Mouse (Mus musculus): Measurements from ENCODE around the gene Degs1. TPM values are rescaled to one million over a fixed set of nuclear protein-coding genes. Genes with fewer than 3 reads are reported as not detected.

Gene Degs1
- polyA plus RNA-seq (2012; ENCODE audit: insufficient read depth, low replicate concordance), result 9.6 and 32.4 TPM in 2 replicates

DNA sequence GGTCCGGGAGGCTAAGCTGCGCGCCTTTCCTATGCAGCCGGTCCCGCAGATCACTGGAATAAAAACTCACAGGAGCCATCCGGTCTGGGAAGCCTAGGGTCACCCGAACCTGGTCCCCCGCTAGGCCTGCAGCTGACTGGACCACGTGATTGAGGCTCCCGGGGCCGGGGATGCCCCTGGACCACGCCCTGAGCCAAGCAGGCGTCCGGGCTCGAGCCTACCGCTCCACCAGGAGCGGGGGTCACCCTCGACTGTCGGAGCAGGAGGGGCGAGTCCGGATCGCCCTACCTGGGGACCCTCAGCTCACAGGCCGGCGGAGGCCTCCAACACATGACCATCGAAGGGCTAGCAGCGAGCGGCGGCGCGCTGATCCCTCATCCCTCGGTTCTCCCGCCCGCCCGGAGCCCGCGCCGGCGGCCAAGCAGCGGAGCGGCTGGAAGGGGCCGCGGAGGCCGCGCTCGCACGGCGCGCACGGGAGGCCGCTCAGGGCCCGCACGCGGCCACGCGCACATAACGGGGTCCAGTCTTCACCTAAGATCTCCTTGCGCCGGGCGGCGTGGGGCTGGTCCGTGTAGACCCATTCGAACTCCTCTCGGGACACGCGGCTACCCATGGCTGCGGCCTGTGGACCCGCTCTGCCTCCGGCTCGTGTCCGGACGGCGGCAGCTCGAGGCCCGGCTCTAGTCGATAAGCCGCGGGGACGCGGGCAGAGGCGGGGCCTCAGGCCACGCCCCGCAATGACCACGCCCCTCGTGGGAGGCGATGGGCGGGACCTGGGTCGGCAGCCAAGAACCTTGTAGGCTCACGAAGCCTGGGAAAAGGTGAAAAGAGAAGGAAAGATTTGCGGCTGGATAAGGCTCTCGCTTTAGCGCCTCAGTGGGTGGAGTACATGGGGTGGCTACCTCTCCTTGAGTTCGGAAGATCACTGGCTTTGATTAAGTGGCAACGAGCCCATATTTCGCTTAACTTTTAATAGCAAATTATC lies at the start of gene Degs1:
TSS of gene Degs1 (minus strand) at position 714 of the 985 bp plus-strand sequence.
- Histone ChIP-seq H3K4me1 (peaks cover 58% of the 10 kb centered on the region), H3K36me3 (replicated peaks; ENCODE audit: low read length) (peaks cover 28% of the 10 kb centered on the region), H3K4me3 (replicated peaks) (peak within 1 kb of the TSS; percentile 98), H3K9me3 (no peaks in the 10 kb centered on the region), H3K27me3 (replicated peaks) (no peaks in the 10 kb centered on the region)
- 0 out of 3 replicates have a peak, but pooled peaks have one; percentile 32 for TF ChIP-seq GATA1 (IDR thresholded peaks at IDR 0.05; ENCODE audit: borderline replicate concordance, low read length)
- no peak for TF ChIP-seq FLI1 (IDR thresholded peaks at IDR 0.05; ENCODE audit: low read length)

DNA sequence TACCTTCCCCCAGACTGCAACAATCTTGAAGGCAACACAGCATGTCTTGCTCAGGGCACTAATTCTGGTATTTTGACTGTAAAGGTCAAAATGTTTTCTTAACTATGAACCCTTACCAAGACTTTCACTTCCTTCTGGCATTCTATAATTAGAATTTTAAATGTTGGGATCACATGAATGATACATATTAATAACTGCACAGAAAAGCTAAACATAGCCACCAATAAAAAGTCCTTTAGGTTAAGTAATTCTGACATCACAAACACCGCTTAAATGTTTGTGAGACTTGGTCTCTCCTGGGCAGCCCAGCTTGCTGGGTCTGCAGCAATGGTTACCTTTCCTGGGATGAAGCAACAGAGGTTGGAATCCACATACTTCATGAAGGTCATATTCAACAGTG lies 43.3 kb upstream of the Degs1 start:
- Histone ChIP-seq H3K4me1 (peaks cover 16% of the 10 kb centered on the region), H3K9me3 (no peaks in the 10 kb centered on the region), H3K36me3 (replicated peaks; ENCODE audit: low read length) (peaks cover 90% of the 10 kb centered on the region), H3K27me3 (replicated peaks) (no peaks in the 10 kb centered on the region), H3K4me3 (replicated peaks) (no peak overlapping the region)
- TF ChIP-seq FLI1 (IDR thresholded peaks at IDR 0.05; ENCODE audit: low read length) (no peak), GATA1 (IDR thresholded peaks at IDR 0.05; ENCODE audit: borderline replicate concordance, low read length) (no peak)

DNA sequence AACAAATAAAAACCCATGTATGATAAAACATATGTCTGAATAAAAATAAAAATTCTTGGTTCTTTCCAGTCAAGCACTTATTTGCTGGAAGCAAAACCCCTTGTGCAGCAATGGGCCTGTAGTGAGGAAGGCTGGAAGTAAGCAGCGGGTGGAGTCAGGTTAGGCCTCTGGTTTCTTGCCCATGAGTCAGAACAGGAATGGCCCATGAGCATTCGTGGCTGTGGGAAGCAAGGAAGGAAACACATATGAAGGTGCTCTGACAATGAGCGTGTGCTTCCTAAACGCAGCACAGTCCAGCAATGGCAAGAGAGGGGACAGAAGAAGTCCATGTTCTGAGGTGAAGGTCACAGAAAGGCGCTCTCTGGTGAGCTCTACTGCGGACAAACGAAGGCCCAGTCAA lies 41.9 kb upstream of the Degs1 start:
- Histone ChIP-seq H3K27me3 (replicated peaks) (no peaks in the 10 kb centered on the region), H3K4me1 (peaks cover 20% of the 10 kb centered on the region), H3K9me3 (no peaks in the 10 kb centered on the region), H3K4me3 (replicated peaks) (peak overlapping the region; percentile 46), H3K36me3 (replicated peaks; ENCODE audit: low read length) (peaks cover 96% of the 10 kb centered on the region)
- TF ChIP-seq GATA1 (IDR thresholded peaks at IDR 0.05; ENCODE audit: borderline replicate concordance, low read length), result no peak
- no peak for TF ChIP-seq FLI1 (IDR thresholded peaks at IDR 0.05; ENCODE audit: low read length)

DNA sequence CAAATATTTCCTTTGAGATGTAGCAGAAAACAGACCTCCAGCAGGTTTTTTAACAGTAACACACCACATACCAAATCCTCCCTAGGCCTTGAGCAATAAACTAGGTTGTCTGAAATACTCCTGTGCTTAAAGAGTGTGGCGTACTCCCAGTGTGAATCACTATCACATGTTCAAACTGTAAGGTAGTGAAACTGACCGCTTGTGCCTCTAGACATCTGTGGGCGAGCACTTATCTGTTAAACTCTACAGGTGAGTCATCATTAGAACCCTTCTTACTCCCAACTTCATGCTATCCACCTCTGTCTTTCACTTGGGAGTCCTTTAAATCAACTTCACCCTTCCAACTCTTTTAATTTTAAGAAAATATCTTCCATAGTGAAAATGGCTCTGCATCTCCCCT lies 40.5 kb upstream of the Degs1 start:
- Histone ChIP-seq H3K27me3 (replicated peaks) (no peaks in the 10 kb centered on the region), H3K9me3 (no peaks in the 10 kb centered on the region), H3K4me1 (peaks cover 23% of the 10 kb centered on the region), H3K4me3 (replicated peaks) (no peak overlapping the region), H3K36me3 (replicated peaks; ENCODE audit: low read length) (peaks cover 99% of the 10 kb centered on the region)
- TF ChIP-seq GATA1 (IDR thresholded peaks at IDR 0.05; ENCODE audit: borderline replicate concordance, low read length) (no peak), FLI1 (IDR thresholded peaks at IDR 0.05; ENCODE audit: low read length) (no peak)

DNA sequence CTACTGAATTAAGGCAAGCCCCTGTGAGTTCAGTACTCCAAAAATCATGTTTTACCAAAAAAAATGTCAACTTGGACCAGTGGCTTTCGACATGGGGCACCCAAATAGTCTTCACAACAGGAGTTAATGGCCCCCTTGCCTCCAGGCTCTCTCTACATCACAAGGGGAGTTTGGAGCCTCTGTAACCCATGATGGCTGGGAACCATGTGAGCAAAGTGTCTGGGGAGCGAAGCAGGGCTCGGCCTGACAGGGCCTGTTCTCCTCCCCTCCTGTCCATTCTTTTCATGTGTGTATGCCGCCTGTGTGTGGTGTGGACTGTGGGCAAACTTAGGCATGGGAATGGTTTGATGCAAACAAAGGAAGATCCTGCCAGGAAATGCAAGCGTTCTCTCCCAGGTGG lies 31.6 kb upstream of the Degs1 start:
- TF ChIP-seq GATA1 (IDR thresholded peaks at IDR 0.05; ENCODE audit: borderline replicate concordance, low read length) (no peak), FLI1 (IDR thresholded peaks at IDR 0.05; ENCODE audit: low read length) (no peak)
- Histone ChIP-seq H3K9me3 (peaks cover 3% of the 10 kb centered on the region), H3K4me1 (no peaks in the 10 kb centered on the region; the same call in 1 of the 2 replicates), H3K4me3 (replicated peaks) (no peak overlapping the region), H3K36me3 (replicated peaks; ENCODE audit: low read length) (peaks cover 81% of the 10 kb centered on the region), H3K27me3 (replicated peaks) (no peaks in the 10 kb centered on the region)

DNA sequence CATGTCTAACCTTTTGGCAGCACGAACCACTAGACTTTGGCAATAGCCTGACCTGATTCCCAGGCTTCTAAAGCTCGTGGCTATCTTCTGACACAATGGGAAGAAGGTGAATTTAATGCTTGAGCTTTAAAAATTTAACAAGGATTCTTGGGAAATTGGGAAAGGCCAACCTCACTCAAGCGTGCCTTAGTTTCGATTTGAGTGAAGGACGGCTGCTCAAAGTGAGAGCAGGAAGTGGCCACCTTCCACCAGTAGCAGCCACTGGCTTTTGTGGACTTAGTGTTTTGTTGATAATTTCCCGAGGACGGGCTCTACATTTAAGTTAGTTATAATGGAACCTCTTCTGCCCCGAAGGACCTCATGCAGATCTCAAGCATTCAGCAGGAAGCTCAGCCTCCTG lies 30.6 kb upstream of the Degs1 start:
- H3K27me3 ChIP-seq (replicated peaks), result no peaks in the 10 kb centered on the region
- peaks cover 3% of the 10 kb centered on the region for H3K9me3 ChIP-seq
- no peaks in the 10 kb centered on the region for H3K4me1 ChIP-seq
- peaks cover 71% of the 10 kb centered on the region for H3K36me3 ChIP-seq (replicated peaks; ENCODE audit: low read length)
- no peak for TF ChIP-seq FLI1 (IDR thresholded peaks at IDR 0.05; ENCODE audit: low read length)
- no peak for TF ChIP-seq GATA1 (IDR thresholded peaks at IDR 0.05; ENCODE audit: borderline replicate concordance, low read length)
- H3K4me3 ChIP-seq (replicated peaks), result no peak overlapping the region

DNA sequence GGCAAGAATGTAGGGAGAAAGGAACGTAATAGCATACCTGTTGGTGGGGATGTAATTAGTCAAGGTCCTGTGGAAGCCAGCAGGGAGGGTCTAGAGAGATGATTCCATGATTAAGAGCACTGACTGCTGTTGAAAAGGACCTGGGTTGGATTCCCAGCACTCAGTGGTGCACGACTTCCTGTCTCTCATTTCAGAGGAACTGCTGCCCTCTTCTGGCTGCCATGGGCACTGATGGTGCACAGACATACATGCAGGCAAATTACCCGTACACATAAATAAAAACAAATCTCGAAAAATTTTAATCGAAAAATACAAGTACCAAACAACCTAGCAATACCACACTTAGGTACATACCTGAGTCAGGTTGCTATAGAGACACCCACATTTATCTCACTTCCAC lies 28.8 kb upstream of the Degs1 start:
- Histone ChIP-seq H3K36me3 (replicated peaks; ENCODE audit: low read length) (peaks cover 53% of the 10 kb centered on the region), H3K27me3 (replicated peaks) (peaks cover 2% of the 10 kb centered on the region), H3K4me3 (replicated peaks) (no peak overlapping the region), H3K9me3 (peaks cover 7% of the 10 kb centered on the region), H3K4me1 (no peaks in the 10 kb centered on the region)
- TF ChIP-seq GATA1 (IDR thresholded peaks at IDR 0.05; ENCODE audit: borderline replicate concordance, low read length) (no peak), FLI1 (IDR thresholded peaks at IDR 0.05; ENCODE audit: low read length) (no peak)

DNA sequence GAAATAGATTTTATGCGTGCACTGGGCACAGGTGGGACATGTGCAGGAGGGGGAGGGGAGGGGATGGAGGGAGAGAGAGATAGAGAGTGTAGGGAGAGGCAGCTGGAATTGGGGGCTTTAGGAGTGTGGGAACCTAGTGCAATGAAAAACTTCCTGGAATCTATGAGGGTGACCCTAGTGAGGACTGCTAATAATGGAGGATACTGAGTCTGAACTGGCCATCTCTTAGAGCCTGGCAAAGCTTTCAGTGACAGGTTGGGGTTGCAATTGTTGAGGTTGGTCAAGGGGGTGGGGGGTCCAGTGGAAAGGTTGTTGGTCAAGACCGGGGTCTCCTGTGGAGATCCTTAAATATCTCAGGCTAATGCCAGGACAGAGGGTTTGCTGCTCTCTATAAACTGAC lies 27.7 kb upstream of the Degs1 start:
- no peak overlapping the region for H3K4me3 ChIP-seq (replicated peaks)
- H3K27me3 ChIP-seq (replicated peaks), result peaks cover 2% of the 10 kb centered on the region

DNA sequence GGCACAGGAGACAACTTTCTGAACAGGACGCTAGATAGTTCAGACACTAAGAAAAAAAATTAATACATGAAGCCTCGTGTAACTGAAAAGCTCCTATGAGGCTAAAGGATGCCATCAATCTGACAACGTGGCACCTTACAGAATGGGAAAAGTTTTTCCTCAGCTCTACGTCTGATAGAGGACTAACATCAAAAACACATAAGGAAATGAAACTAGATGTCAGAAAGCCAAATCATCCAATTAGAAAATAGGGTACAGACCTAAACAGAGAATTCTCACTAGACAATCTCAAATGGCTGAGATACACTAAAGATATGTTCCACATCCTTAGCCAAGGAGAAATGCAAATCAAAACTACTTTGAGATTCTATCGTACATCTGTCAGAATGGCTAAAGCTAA lies 26.8 kb upstream of the Degs1 start:
- H3K27me3 ChIP-seq (replicated peaks), result peaks cover 2% of the 10 kb centered on the region
- TF ChIP-seq GATA1 (IDR thresholded peaks at IDR 0.05; ENCODE audit: borderline replicate concordance, low read length), result no peak
- TF ChIP-seq FLI1 (IDR thresholded peaks at IDR 0.05; ENCODE audit: low read length), result no peak
- no peaks in the 10 kb centered on the region; the same call in 1 of the 2 replicates for H3K4me1 ChIP-seq

More for the DNA sequence above, 27.7 kb upstream of the Degs1 start:
- Histone ChIP-seq H3K4me1 (no peaks in the 10 kb centered on the region), H3K36me3 (replicated peaks; ENCODE audit: low read length) (peaks cover 42% of the 10 kb centered on the region), H3K9me3 (peaks cover 7% of the 10 kb centered on the region)
- no peak for TF ChIP-seq GATA1 (IDR thresholded peaks at IDR 0.05; ENCODE audit: borderline replicate concordance, low read length)
- TF ChIP-seq FLI1 (IDR thresholded peaks at IDR 0.05; ENCODE audit: low read length), result no peak

DNA sequence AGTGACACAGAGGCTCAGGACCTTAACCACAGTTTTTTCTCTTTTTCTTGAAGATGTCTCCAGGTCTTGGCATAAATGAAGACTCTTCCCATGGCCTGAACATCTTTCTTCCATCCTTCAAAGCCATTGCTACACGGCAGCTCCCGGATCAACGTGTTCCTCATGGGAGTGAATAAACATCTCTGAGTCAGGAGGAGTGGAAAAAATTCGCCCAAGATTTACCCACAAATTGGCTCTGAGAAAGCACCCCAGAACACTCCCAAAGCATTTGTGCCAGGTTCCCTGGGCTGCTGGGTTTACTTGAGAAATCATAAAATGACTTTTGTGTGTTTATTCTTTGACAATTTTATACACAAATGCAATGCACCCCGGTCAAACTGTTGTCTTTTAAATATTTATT lies 20.3 kb upstream of the Degs1 start:
- Histone ChIP-seq H3K36me3 (replicated peaks; ENCODE audit: low read length) (no peaks in the 10 kb centered on the region), H3K4me3 (replicated peaks) (no peak overlapping the region), H3K9me3 (peaks cover 7% of the 10 kb centered on the region), H3K4me1 (peaks cover 6% of the 10 kb centered on the region), H3K27me3 (replicated peaks) (peaks cover 16% of the 10 kb centered on the region)
- TF ChIP-seq GATA1 (IDR thresholded peaks at IDR 0.05; ENCODE audit: borderline replicate concordance, low read length), result no peak
- no peak for TF ChIP-seq FLI1 (IDR thresholded peaks at IDR 0.05; ENCODE audit: low read length)

More for the DNA sequence above, 26.8 kb upstream of the Degs1 start:
- H3K9me3 ChIP-seq, result peaks cover 7% of the 10 kb centered on the region
- H3K36me3 ChIP-seq (replicated peaks; ENCODE audit: low read length), result peaks cover 33% of the 10 kb centered on the region
- no peak overlapping the region for H3K4me3 ChIP-seq (replicated peaks)

Data from megakaryocyte, embryonic 14.5 days (primary cell).